Mouse (Mus musculus): ENCODE results near the gene Etaa1.
"Not testable (repeated sequence)": the region's sequence is repeated elsewhere in the genome, so short reads cannot be mapped to it uniquely, and the experiment has no call there.

Gene Etaa1

GRCm38 (mm10) chr11:17953231-17954134 lies at the start of gene Etaa1:
TSS of gene Etaa1 (minus strand) at chr11:17953875.
- peak; percentile 95 for DNase-seq

DNA sequence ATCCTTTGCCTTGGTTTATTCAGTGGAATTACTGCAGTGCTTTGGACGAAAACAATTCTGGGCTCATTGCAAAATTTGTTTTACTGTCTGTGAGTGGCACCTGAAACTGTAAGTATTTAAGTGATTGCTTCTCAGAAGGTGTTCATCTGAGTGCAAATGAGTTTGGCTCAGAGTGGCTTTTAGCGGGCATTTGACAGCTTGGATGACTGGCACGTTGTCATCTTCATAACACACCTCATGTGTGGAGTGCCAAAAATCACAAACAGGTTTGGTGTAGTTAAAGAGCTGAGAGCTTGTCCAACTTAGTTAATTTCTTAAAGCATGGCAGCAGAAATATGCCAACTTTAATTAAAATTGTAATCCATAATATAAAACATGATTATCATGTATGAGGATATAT lies 40.5 kb upstream of the Etaa1 start:
- DNase-seq = no peak

GRCm38 (mm10) chr11:17992311-17992710 lies 38.6 kb upstream of the Etaa1 start:
- no peak for DNase-seq

GRCm38 (mm10) chr11:17983331-17983730 lies 29.7 kb upstream of the Etaa1 start:
- no peak for DNase-seq

- no peak for DNase-seq
Measured at GRCm38 (mm10) chr11:17981246-17981645, 27.6 kb upstream of the Etaa1 start.

DNA sequence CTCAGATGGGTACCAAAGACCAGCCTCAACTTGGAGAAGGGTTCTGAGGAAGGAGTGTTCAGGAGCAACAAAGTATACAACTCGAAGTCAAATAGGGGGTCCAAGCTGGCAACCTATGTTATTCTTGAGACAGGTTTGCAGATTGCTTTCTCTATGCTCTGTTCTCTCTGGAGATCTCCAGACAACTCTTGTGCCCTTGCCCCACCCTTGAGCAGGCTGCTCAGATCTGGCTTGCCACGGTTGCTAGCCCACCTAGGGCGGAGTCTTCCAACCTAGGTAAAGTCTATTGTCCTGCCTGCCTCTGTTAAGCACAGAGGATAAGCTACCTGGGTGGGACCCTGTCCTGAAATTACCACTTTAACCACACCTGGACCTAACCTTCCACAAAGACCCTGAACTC lies 21.9 kb upstream of the Etaa1 start:
- no peak for DNase-seq

GRCm38 (mm10) chr11:17952791-17953190 lies 884 bp downstream of the Etaa1 start:
- DNase-seq = no peak

GRCm38 (mm10) chr11:17951336-17951735 lies 2.3 kb downstream of the Etaa1 start:
- DNase-seq = no peak

DNA sequence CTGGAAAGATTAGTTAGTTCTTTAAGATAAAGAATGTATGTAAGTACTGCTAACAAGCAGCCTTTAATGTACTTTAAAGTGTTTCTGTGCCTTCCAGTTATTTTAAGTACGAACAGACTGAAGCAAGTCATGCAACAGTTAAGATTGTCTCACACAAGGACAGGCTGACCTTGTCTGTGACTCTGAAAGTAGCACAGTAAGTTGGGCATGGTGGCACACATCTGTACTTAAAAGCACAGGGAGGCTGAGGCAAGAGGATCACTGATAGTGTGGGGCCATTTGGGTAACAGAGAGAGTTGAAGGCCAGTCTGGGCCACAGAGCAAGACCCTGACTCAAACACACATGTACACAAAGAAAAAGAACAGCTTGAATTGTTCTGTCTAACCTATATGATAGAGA lies 14.5 kb downstream of the Etaa1 start:
- DNase-seq = no peak

DNA sequence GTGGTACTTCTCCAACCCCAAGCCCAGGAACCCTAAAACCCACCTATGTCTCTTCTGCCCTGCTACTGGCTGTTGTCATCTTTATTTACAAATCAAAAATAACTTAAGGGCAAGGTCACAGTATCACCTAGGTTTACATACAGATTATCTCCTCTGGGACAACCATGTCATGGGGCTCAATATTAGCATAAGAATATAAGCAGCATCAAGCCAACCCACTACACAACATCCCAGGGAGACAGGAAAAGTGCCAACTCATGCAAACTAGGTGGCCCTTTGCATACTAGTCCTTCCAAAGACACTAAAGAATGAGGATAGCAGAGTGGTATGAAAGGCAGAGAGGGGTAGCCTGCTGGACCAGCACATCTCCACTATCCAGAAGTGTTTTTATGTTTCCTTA lies 15.7 kb downstream of the Etaa1 start:
- no peak for DNase-seq

- no peak for DNase-seq
Measured at GRCm38 (mm10) chr11:17917905-17918304, 35.8 kb downstream of the Etaa1 start.

- no peak for DNase-seq
Measured at GRCm38 (mm10) chr11:17917101-17917500, 36.6 kb downstream of the Etaa1 start.

GRCm38 (mm10) chr11:17916486-17916885 lies 37.2 kb downstream of the Etaa1 start:
- DNase-seq = no peak

GRCm38 (mm10) chr11:17900996-17901395 lies 52.7 kb downstream of the Etaa1 start:
- not testable (repeated sequence) for DNase-seq

All from lung, postnatal 14 days (tissue).